Mouse (Mus musculus) activated CD4-positive, CD25-positive, alpha-beta regulatory T cell, adult 4 months (primary cell): ENCODE measurements at regions not wholly inside any gene's neighbourhood (a gene's known extent, or its start where the extent isn't known, plus 50 kb on each side); places are given as distances from the start of the nearest gene placed in this dataset.
A peak's percentile ranks its signal among the peaks of the same experiment; 100 is the strongest.

Source experiments
- ATAC-seq: one replicate; pipeline ENCODE4 v1.8.0; 2017

DNA sequence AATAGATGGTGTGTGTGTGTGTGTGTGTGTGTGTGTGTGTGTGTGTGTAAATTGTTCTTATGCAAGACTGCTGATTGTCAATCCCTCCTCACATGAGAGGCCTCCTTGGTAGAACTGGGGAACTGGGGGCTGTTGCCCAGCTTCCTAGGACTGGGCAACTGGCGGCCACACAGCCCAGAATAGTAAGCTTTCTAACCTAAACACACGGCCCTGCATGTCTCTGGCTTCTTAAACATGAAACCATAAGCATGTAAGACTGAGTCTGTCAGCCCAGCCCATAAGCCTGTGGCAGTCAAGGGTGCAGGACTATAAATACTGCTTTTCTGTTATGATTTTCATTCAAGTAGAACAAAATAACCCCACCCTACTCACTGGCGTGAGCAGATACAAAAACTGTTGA is 60.7 kb downstream of the Ifng start:
- ATAC-seq, result no peak

DNA sequence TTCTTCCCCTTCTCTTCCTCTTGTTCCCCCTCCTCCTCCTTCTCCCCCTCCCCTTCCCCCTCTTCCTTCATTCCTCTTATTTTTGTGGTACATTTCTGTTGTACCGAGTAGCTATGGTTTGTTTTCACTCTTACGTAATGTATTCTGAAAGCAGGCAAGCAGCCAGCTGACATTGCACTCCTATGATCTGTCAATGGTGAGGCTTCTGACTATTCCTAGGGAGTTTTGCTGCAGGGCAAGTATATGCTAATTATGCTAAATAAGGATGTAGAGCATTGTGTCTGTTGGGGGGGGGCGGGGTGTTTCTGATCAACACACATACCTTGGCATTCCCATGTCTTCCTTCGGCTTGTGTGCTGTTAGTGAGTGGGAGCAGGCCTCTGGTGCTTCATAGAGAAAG is 64.0 kb downstream of the Ifng start:
- ATAC-seq, result no peak

DNA sequence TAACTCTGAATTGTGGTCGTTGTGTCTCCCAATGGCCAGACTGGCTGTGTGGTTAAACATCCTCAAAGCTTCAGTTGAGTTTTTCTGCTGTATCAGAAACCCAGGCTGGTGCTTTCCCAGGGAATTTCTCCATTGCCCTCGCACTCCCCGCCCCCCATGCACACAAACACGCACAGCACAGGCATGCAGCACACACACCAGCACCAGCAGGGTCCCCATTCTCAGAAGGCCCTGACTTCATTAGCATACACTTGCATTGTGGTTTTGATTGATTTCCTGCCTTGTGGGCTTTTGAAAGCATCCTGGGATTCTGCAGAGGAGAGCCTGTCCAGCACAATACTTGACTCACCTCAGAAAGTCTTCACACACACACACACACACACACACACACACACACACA is 65.3 kb downstream of the Ifng start:
- peak; percentile 47 for ATAC-seq

DNA sequence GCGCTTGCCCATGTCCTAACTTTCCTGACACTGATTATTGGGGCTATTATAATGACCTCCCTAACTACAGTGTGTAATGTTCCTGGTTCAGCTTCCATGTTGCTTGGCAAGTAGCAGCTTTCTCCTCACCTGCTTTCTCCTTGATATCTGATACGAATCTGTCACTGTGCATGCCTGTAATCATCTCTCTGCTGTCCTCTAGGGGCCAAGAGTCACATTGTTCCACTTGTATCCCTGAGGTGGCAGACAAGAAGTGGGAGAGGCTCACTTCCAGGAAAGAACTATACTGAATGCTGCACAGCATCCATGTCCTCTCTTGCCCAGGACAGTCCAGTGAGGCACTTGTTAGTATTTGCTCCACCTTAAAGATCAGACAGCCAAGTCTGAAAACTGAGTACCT is 66.8 kb downstream of the Ifng start:
- peak; percentile 68 for ATAC-seq

DNA sequence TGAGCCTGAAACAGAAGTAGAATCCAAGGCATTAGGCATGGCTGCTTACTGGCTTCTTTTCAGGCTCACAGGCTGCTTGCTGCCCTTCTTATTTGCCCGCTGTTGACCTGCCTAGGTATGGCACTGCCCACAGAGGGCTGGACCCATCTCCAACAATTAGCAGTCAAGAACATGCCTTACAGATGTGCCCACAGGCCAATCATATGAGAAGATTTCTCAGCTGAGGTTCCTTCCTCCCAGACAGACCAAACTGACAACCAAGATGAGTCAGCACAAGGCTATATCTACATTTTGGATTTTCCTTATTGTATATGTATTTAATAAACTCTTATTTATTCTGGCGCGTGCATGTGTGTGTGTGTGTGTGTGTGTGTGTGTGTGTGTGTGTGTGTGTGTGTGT is 76.0 kb downstream of the Ifng start:
- no peak for ATAC-seq

DNA sequence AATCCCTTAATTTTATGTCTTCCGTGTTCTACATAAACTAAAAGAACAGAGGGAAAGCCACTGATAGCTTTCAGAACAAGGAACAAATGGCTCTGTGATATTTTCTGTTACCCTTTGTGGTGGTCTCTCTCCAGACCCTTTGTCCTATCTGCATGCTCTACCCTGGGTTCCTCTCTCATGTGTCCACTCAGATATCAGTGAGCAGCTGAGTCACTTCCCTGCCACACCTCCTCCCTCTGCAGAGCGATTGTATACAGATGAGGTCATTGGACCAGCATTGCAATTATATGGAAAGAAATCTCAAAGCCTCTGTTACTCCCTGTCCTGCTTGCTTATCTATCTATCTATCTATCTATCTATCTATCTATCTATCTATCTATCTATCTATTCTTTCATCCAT is 77.1 kb downstream of the Ifng start:
- ATAC-seq, result no peak

DNA sequence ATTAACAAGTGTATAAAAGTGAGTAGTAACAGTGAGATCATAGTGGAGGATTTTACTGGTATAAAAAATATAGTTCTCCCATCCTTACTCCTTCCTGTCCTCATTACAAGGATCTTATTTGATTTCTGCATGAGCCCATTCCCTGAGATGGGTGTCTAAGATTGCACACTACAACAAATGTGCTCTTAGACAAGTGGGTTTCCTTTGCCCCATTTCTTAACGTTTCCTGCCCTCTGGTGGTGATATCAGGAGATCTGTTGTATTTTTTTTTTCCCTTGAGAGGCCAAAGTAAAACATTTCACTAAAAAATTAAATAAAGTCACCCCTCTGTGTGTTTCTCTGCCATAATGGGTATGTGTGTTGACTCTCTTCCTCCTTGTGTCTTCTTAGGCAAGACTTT is 105.1 kb downstream of the Ifng start:
- ATAC-seq, result peak; percentile 59

DNA sequence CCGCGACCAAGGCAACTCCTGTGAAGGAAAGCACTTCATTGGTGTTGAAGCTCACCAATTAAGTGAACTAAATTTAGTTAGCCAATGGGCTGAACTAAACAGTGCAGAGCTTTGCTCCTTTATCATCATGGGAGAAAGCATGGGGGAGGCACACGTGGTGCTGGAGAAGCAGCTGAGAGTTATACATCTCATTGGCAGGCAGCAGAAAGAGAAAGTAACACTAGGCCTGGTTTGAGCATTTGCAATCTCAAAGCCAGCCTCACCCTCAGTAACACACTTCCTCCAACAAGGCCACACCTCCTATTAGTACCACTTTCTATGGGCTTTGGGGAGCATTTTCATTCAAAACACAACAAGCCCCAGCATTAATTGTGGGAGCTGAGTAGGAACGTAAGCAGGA is 109.4 kb downstream of the Ifng start:
- ATAC-seq, result peak; percentile 71

DNA sequence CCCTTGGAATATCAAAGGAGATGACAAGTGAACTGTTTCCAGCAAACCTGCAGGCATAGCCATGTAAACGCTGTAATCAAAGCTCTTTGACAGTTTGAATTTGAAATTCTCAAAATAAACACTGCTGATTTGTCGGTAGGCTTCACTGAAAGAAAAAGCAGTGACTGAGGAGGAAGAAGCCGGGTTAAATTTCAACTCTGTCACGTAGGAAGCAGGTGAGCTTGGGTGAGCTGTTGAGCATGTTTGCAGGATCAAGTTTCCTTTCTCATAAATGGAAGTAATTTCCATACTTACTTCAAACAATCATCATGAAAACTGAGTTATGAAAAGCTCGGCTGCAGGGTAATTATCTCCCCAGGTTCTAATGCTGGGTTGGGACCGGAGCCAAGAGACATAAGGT is 118.0 kb downstream of the Ifng start:
- no peak for ATAC-seq

DNA sequence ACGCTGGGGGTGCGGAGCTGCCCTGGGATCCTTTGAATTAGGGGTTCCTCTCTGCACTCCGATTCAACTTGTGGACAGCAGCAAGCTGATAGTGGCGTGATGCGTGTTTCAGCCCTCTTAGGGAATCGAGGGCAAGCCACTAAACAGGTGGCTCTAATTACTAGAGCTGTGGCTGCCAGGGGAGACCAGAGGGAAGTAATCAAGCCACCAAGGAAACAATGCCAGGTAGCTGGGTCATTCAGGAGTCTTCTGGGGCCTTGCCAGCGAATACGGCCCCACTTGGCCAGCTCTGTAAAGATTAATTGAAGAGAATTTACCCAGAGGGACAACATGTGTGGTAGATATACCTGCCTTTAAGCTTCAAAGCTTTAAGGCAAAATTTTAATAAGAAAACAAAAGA is 123.2 kb downstream of the Ifng start:
- ATAC-seq, result no peak

DNA sequence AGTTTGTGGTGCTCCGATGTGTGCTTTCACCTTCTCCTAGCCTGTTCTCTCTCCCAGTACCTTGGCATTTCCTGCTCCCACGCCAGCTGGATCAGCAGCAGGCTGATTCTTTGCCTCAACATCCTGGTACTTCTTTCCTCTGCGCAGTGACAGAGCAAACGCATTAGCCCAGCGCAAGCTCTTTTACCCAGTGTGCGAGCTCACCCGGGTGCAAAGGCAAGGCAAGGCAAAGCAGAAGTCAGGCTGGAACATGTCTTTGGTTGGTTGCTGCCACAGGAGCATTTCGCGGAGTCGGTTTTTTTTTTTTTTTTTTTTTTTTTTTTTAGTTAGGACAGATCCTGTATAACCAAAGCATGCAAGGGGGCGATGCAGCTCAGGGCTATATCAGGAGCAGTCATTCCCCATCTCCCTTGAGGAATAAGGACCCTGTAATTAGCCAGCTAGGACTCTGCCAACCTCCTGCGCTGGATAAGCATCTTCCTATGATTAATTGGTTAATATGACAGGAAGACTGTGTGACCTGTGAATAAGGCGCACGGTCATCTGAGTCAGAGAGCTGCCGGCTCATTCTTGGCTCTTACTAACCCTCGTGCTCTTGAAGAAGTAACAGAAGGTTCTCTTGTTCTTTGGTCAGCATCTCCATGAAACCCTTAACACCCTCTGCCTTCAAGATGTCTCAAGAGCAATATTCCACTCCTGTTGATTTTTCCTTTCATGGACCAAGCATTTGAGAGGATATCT is 123.9 kb downstream of the Ifng start:
- no peak for ATAC-seq

DNA sequence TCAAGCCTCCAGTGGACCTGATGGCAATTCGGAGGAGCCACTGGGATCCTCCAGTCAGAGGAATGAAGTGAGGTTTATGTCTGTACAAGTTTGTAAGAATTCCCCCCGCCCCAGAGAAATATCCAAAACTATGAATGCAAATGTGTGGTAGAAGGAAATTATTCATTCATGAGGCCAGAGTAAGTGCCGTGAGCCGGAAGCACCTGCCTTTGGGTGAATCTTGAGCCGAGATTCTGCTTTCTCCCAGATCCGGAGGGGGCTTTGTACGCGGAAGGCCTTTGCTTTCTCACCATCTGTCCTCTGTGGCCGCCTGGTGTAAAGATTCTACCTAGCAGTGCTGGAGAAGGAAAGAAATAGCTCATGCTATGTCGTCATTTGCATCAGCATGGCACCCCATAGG is 127.8 kb downstream of the Ifng start:
- ATAC-seq, result no peak

DNA sequence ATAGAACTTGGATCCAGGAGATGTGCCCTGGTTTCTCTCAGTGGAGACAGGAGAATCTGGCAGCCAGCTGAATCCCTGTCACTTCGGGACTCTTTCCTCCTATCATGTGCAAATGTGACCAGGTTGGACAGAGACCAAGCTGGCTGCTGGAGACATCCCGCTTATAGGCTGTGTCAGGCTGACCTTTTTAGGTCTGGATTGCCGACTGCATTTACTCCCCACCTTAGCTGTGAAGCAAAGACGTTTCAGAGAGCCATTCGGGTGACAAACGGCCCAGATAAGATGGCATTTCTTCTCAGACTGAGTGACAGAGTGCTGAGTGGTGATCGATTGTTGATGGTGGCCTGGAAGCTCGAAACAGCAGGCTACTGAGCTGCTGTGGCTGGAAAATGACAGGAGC is 128.6 kb downstream of the Ifng start:
- ATAC-seq, result no peak

DNA sequence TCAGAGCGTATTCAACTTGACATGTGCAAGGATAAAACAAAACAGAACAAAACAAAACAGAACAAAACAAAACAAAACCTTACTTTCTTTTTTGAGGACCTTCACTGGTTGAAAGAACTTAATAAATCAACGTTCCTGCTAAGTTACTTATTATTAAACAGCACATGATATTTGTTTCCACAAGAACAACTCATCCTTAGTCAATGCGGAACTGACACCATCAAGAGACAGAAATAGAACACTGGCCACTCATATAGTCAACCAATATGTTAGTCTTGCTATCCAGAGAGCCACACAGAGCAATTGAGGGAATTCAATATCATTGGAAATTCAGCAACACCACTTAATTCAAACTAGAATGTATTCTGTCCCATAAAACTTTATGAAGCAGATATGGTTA is 132.4 kb downstream of the Ifng start:
- ATAC-seq, result no peak

DNA sequence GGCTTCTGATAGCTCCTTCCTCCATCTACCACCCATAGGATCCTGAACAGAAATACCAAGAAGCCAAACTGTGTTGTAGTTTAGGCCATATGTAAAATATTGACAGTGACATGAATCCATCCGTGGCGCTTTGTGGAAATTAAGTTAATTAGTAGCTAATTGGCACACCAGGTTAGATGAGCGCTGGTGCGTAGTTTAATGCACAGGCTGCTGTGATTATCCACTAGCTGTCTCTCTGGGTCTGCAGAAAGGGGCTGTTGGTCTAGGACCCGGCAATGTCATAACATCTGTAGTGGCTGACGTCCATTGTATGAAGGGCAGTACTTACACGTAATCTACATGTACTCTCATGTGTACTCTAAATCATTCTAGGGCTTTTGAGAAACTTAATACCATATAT is 134.7 kb downstream of the Ifng start:
- no peak for ATAC-seq

DNA sequence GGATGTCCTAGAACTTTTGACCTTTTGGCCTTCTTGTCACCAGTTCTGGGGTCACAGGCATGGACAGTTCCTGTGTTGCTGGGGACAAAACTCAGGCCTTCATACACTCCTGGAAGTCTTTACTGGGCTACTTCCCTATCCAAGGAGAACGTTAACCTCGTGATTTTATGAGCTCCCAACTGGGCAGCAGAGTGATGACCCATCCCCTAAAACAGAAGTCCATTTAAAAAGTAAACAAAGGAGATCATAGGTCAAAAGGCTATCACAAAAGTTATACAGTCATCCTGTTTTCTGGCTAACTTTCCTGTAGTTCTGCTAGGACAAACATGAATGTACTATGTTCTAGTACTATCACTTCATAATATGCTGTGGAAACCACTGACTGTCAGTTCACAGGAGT is 140.5 kb downstream of the Ifng start:
- no peak for ATAC-seq

DNA sequence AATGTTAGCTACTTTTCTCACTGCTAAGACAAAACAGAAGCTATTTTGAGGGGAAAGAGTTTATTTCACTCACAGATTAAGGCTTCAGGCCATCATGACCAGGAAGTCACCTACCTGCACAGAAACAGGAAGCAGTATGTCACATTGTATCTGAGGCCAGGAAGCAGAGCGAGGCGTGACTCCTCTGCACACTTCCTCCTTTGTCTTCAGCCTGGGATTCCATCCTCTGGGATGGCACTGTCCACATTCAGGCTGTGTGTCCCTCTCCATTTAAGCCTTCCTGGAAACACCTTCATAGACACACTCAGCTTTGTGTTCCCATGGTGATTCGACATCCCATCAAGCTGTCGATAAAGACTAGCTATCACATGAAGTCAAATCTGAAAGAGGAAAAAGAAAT is 145.0 kb downstream of the Ifng start:
- ATAC-seq, result no peak

DNA sequence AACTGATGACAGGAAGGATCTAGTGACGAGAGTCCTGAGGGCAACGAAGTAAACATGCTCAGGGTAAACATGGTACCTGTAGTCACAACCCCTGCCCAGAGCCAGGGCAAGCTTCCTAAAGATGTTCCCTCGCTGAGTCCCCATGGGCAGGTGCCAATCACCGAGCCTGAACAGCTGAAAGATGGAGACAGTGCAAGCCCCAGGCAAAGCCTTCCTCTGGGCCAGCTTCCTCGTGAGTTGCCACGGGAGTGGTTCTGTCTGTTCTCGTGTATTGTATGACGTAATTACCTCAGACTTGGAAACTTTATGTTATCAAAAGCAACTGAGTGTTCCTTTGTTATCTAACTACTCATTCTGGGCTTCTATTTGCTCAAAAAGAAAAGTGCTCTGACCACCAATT is 147.4 kb downstream of the Ifng start:
- peak; percentile 36 for ATAC-seq

DNA sequence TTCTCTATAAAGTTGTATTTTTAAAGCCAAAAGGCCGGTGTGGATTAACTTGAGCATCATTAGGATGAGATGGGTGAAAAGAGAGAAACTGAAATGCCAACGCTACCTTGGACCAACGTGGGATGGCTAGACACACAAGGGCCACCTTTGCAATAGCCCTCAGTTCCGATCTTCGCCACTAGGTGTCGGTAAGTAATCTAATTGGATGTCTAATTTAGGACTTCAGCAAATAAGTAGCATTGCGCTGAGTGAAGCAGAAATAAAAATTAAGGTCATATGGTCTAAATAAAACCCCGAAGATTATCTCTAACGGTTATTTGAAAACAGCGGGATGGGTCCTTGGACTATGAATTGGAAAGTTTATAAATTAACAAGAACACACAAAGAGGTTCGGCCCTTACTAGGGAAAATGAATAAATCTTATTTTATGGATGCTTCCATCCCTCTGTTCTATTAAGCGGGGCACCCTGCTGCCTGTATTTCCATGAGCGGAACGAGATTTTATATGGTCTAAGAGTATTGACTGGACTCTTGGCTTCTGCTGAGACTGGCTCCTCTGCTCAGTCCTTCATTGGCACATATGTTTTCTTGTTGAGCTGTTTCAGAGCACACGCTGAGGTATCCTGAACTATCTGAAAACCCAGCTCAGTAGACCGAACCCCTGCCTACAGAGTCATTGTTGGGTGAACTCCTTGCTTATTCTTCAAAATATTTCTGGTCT is 152.0 kb downstream of the Ifng start:
- ATAC-seq, result peak; percentile 81

DNA sequence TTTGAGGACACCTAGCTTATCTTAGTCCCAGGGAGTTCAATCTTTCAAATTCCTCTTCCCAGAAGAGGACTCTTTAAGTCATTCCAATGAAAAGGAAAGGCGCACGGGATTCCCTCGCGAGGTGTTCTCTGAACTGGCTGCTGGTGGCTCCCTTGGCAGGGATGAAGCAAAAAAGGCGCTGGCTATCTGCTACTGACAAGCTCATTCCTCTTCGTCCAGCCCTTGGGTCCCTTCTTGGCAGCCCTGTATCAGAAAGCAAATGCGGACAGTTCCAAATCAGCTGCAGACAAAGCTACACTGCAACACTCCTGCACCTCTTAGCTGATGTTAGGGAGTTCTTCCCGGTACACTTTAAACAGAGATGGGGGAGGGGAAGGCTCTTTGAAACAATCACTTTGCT is 155.4 kb downstream of the Ifng start:
- ATAC-seq, result no peak

DNA sequence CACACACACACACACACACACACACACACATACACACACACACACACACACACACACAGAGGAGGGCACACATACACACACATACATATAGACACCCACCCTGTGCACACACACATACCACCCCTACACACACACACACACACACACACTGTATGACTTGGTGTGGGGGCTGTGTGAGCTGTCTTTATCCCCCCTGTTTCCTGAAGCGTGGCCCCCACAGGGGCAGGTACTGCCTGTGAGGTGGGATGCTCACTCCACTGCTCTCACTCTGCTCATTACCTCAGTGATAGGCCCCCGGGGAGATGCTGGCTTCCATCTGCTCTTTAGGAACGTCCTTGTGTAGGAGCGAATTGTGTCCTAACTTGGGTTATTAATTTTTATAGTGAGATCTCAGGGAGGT is 157.7 kb downstream of the Ifng start:
- ATAC-seq, result no peak

DNA sequence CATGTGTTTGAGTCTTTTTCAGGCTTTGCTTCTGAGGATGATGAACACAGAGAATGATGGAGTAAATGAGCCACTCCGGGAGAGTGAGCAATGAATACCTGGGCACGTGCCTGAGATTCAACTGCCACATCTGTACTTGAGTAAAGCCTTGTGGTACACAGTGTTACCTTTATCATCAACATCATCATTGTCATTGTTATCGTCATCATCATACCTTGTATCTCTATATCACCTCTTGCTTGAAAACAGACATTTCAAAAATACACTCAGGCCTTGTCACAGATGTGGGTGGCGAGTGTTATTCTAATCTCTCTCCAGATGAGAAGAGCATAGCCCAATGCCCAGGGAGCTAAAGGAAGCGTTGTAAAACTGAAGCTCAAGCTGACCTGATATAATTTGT is 158.4 kb downstream of the Ifng start:
- ATAC-seq, result peak; percentile 72

DNA sequence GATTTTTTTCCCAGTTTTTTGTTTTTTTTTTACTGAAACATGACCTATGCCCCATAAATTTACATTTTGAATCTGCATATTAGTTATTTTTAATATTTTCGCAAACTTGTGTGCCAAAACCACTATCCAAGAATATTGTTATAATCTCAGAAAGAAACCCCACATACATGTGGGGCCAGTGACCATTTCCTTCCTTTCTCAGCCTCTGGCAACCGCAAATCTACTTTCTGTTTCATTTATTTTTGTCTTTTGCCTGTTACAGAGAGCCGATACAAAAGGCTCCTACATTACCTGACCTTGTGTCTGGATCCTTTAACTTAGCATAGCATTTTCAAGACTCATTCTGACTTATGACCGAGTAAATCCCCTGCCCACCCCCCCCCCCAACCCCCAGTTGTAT is 158.8 kb downstream of the Ifng start:
- peak; percentile 81 for ATAC-seq

DNA sequence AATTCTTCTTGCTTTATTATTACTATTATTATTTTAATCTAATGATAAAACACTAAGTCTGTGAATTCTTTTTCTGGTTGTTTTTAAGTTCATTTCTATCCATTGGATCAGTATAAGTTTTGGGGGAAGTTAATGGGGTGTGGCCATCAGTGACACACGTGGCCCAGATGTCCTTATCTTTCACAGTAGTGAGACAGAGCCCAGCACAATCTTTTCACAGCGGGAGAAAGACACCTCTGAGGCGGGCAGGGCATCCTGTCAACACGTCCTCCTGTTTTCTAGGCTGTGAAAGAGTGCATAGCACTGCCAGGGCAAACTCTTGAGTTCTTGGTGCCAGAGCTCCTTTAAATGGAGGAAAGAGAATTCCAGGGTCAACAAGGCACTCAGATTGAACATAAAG is 162.1 kb downstream of the Ifng start:
- no peak for ATAC-seq
